Mouse (Mus musculus) hindlimb bud, embryonic 11.5 days (tissue): ENCODE data around the gene Alpl.

ENCODE experiments used
- DNase-seq: peaks from one replicate; pipeline ENCODE4 v3.0.0-alpha.2; 2012; ENCODE audit warnings: low read depth, low spot score; ENCODE audit errors: extremely low spot score

Gene Alpl

GRCm38 (mm10) chr4:137722230-137722629 is 74.0 kb downstream of the Alpl start:
- DNase-seq, result no peak

GRCm38 (mm10) chr4:137721563-137721962 is 74.6 kb downstream of the Alpl start:
- DNase-seq, result no peak

- DNase-seq, result no peak
Measured at GRCm38 (mm10) chr4:137719378-137720077, 76.7 kb downstream of the Alpl start.

DNA sequence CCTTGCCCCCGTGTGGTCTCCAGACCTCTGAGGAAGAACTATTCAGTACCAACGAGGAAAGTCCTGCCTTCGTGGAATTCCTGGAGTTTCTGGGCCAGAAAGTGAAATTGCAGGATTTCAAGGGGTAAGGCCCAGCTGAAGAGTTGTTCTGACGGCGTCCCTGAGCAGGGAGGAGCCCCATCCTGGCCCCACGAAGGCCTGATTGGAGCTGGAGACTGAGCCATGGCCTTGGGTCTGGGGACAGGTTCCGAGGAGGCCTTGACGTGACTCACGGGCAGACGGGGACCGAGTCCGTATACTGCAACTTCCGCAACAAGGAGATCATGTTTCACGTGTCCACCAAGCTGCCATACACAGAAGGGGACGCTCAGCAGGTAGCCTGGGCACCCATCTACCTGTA is 78.5 kb downstream of the Alpl start:
- DNase-seq, result no peak

DNA sequence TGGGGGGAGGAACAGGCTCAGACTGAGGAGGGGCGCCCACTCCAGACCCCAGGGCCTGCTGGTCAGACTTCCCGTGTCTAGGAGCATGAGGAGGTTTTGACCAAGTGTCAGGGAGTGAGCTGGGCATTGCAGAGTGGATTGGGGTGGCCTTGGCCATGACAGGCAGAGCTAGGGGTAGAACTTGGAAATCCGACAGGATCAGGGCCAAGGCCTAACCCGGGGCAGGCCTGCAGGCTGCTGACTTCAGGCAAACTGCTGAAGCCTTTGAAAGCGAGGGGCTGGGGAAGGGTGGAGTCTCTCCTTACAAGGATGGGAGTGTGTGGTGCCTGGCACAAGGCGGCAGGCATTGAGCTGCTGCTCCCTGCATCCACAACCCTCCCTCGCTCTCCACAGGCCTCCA is 79.2 kb downstream of the Alpl start:
- DNase-seq, result no peak

DNA sequence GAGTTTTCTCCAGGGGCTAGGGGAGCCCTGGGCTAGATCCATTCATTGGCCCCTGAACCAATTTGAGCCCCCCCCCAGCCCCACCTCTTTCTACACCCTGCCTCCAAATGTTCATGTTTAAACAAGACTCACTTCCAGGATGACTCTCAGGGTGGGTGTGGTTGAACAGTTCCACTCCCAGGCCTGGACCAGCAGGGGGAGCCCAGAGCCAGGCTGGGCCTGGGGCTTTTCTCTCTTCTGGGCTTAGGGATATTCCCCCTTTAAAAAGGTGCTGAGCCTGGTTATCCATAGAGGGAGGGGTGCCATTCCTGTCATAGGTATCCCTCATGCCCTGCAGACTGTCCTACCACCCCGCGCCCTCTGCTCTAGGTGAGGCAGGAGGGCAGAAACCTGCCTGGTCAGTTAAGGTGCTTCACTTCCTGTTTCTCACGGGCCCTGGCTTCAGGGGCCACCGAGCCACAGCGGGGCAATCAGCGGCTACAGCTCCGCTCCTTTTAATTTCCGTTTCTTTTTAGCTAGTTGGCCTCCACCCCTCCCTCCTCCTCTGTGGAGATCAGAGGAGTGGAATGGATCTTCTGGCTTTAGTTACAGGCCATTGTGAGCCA is 82.1 kb downstream of the Alpl start:
- DNase-seq, result no peak

DNA sequence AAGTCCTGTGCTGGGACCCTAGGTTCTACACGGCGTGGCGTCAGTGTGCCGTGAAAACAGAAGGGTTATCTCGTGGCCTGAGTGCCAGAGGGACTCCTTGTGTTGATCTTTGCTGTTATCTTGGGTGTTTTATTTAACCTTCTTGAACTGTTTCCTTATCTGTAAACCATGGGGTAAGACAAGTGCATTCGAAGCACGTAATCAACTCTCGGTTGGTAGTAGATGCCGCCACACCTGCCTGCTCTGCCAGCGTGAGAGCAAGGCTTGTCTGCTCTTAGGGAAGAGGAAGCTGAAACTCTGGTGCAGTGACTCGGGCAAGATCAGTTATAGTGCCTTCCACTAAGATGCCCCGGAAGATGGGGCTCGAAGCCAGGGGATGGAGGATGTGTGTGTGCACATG is 83.2 kb downstream of the Alpl start:
- DNase-seq, result no peak

GRCm38 (mm10) chr4:137707216-137707990 is 88.8 kb downstream of the Alpl start:
- DNase-seq, result peak; percentile 67

- no peak for DNase-seq
Measured at GRCm38 (mm10) chr4:137706510-137706909, 89.7 kb downstream of the Alpl start.

GRCm38 (mm10) chr4:137705379-137705778 is 90.8 kb downstream of the Alpl start:
- DNase-seq, result no peak

GRCm38 (mm10) chr4:137704561-137704960 is 91.6 kb downstream of the Alpl start:
- DNase-seq, result no peak

DNA sequence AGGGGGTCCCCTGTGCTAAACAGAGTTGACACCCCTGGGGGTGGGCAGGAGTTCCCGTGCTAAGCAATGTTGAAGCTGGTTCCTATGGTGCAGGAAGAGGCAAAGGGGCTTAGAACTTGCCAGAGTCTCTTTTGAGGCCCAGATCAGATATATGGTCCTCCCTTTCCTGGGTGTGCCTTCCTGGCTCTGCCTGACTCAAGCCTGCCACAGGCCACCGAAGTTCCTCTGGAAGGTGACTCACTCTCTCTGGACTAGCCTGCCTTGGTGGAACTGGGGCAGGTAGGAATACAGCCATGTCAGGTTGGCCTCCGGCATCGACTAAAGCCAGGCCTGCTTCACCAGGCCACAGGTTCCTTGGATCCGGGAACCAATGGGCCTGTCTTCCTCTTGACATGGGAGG is 93.1 kb downstream of the Alpl start:
- no peak for DNase-seq

DNA sequence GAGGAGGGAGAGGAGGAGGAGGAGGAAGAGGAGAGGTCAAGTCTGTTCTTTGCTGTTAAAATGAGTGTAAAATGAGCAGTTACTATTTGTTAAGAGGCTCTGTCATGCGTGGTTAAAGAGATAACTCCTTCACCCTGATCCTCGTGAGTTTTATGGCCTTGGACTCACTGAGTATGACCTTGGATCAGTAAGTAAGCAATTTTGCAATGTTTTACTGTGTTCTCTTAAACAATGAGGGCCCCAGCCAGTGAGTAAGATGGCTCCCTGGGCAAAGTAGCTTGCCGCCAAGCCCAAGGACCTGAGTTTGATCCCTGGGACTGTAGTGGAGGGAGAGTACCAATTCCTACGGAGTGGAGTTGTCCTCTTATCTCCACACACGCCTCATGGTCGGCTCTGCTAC is 95.2 kb downstream of the Alpl start:
- DNase-seq, result no peak

- no peak for DNase-seq
Measured at GRCm38 (mm10) chr4:137699264-137700211, 96.6 kb downstream of the Alpl start.

DNA sequence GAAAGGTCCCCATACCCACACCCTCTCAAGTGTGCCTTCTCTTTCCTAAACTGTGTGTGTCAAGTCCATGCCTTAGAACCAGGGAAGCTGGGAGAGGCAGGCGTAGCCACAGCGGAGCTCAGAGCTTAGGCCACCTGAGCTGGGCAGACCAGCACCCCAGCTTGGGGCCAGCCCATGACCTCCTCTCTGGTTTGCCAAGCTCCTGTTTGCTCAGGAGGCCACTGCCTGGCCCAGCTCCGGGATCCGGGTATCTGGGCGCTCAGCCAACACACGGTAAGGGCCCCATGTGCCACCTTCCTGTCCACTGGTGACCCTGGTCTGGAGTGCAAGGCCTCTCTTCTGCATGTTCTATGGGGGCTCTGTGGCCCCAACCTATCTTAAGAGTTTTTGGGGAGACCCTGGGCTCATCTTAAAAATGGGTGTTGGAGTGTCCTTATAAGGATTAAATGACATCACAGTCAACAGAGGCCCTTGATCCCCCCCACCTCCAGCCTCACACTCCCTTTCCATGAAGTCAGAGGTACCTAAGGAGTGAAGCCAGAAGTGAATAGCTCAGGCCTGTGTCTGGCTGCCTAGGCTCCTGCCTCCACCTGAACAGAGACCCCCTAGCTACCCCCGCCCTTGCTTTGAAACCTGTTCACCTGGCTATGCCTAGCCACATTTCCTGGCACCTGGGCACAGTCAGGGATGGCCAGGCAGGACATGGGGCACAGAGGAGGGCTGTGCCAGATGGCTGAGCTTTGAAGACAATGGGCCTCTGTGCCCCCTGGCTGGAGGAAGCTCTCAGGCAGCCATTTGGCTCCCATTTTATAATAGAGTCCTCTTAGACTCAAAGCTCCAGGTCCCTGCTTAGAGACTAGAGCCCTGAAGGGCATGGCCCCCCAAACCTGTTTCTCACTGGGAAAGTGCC is 97.9 kb downstream of the Alpl start:
- DNase-seq, result no peak

GRCm38 (mm10) chr4:137697156-137697885 is 98.9 kb downstream of the Alpl start:
- no peak for DNase-seq

DNA sequence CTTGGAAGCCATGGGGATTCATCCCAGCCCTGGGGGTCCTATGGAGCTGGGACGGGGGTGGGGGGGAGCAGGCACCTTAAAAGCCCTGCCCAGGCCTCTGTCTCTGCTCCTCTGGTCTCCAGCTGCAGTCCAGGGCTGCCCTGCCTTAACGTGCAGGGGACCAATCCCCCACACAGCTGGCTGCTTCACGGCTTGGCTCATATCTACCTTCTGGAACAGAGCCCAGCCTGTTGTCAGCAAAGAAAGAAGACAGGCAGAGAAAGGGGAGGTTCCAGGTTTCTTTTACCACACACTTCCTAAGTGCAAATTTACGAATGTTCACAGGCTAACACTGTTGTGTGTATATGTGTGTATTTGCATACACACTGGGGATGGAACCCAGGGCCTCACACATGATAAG is 100.3 kb downstream of the Alpl start:
- DNase-seq, result no peak

- no peak for DNase-seq
Measured at GRCm38 (mm10) chr4:137695300-137695699, 100.9 kb downstream of the Alpl start.
